Mouse (Mus musculus) induced T-regulatory cell, adult 2 months (primary cell): ENCODE measurements around the gene Map3k1.
"Not testable (repeated sequence)": the region's sequence is repeated elsewhere in the genome, so short reads cannot be mapped to it uniquely, and the experiment has no call there.

Experiments used
- DNase-seq: peaks from one replicate; pipeline ENCODE4 v3.0.0-alpha.2; 2012; ENCODE audit warnings: low read depth

Map3k1 gene

GRCm38 (mm10) chr13:111741991-111742615 lies 66.7 kb downstream of the Map3k1 start:
- peak; percentile 90 for DNase-seq

- DNase-seq = no peak
Observed at GRCm38 (mm10) chr13:111741204-111741990, 67.4 kb downstream of the Map3k1 start.

GRCm38 (mm10) chr13:111726898-111727297 lies 81.9 kb downstream of the Map3k1 start:
- no peak for DNase-seq

- DNase-seq = peak; percentile 98
Observed at GRCm38 (mm10) chr13:111725165-111726077, 83.4 kb downstream of the Map3k1 start.

GRCm38 (mm10) chr13:111724811-111725164 lies 84.0 kb downstream of the Map3k1 start:
- DNase-seq = no peak

GRCm38 (mm10) chr13:111719726-111720125 lies 89.1 kb downstream of the Map3k1 start:
- DNase-seq = no peak

GRCm38 (mm10) chr13:111710531-111710930 lies 98.3 kb downstream of the Map3k1 start:
- DNase-seq = no peak

- DNase-seq = not testable (repeated sequence)
Observed at GRCm38 (mm10) chr13:111703952-111704351, 104.8 kb downstream of the Map3k1 start.

- DNase-seq = no peak
Observed at GRCm38 (mm10) chr13:111703396-111703795, 105.4 kb downstream of the Map3k1 start.
